Mouse (Mus musculus) hindbrain, embryonic 11.5 days (tissue): Measurements from ENCODE around the gene Ccdc157. TPM values are rescaled to one million over a fixed set of nuclear protein-coding genes. Genes with fewer than 3 reads are reported as not detected.
A peak's percentile ranks its signal among the peaks of the same experiment; 100 is the strongest.

Experiments used
- ATAC-seq: fragments of 200-750 bp; cut with Nextera tagmentation; 2 replicates; pipeline ENCODE4 v1.8.0; 2017; ENCODE audit warnings: mild to moderate bottlenecking, moderate TSS enrichment, moderate library complexity; ENCODE audit not compliant: low FRiP score
- DNase-seq: peaks from one replicate; pipeline ENCODE4 v3.0.0-alpha.2; 2015; ENCODE audit warnings: low spot score
- H3K27ac ChIP-seq: fragments of 300-500 bp; sonication (generic); 2 replicates; pipeline ENCODE4 v1.5.1; 2014; ENCODE audit warnings: mild to moderate bottlenecking, low read depth, low read length
- H3K27me3 ChIP-seq: fragments of 300-500 bp; sonication (generic); 2 replicates; pipeline ENCODE4 v1.6.1; 2014; ENCODE audit warnings: mild to moderate bottlenecking, low read length, moderate library complexity, mixed read lengths; ENCODE audit not compliant: control insufficient read depth, insufficient read depth
- H3K36me3 ChIP-seq: fragments of 300-500 bp; sonication (generic); 2 replicates; pipeline ENCODE4 v1.6.1; 2014; ENCODE audit warnings: mild to moderate bottlenecking, low read length, moderate library complexity, mixed read lengths; ENCODE audit not compliant: control insufficient read depth, insufficient read depth
- H3K4me1 ChIP-seq: fragments of 300-500 bp; sonication (generic); replicated peaks from 2 replicates; pipeline ENCODE4 v1.6.1; 2014; ENCODE audit warnings: low read length, mixed read lengths; ENCODE audit not compliant: control insufficient read depth, insufficient read depth
- H3K4me2 ChIP-seq: fragments of 300-500 bp; sonication (generic); replicated peaks from 2 replicates; pipeline ENCODE4 v1.6.1; 2014; ENCODE audit warnings: mild to moderate bottlenecking, low read depth, low read length
- H3K4me3 ChIP-seq: fragments of 300-500 bp; sonication (generic); 2 replicates; pipeline ENCODE4 v1.5.1; 2014; ENCODE audit warnings: low read depth, low read length
- H3K9ac ChIP-seq: fragments of 300-500 bp; sonication (generic); 2 replicates; pipeline ENCODE4 v1.6.1; 2014; ENCODE audit warnings: low read depth, low read length
- H3K9me3 ChIP-seq: fragments of 300-500 bp; sonication (generic); 2 replicates; pipeline ENCODE4 v1.6.1; 2016; ENCODE audit warnings: low read length; ENCODE audit not compliant: control insufficient read depth
- WGBS: fragments of 180-500 bp; shearing (Covaris S2); extraction: QIAGEN DNeasy Blood & Tissue Kit; methylation state at CpG from one replicate; pipeline ENCODE4 v1.1.7; 2014; 5-methylcytosine and 5-hydroxymethylcytosine counted together
- polyA plus RNA-seq: library from polyadenylated mRNA; unstranded; fragments of >200 nt; fragmentation: Nextera tagmentation; extraction: Ambion mirVana; gene quantifications from 2 replicates; pipeline ENCODE4 v1.2.1, GENCODE M21; 2014

Gene Ccdc157
- polyA plus RNA-seq, 1 experiment from 2014 or later = 3.5 TPM

DNA sequence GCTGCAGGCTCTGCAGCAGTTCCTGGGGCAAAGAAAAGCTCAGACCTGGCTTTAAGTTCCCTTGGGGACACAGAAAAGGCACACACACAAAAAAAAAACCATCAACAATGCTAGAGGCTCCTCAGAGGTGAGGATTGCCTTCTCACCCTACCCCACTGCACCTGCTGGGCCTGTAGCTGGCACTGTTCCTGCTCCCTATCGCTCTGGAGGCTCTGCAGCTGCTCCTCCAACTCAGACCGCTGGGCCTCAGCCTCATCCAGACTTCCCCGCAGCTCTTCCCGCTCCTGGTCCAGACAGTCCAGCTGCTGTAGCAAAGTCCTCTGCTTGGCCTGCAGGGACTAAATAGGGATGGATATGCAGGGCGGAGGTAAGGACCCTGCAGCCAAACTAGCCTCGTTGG lies 13.7 kb downstream of the Ccdc157 start:
- Histone ChIP-seq H3K27me3 (no peaks in the 10 kb centered on the region), H3K4me3 (no peak overlapping the region), H3K4me2 (no peak overlapping the region), H3K36me3 (no peaks in the 10 kb centered on the region), H3K9me3 (no peaks in the 10 kb centered on the region), H3K27ac (no peak overlapping the region), H3K9ac (no peak overlapping the region), H3K4me1 (no peaks in the 10 kb centered on the region)
- no peak for ATAC-seq
- 78% methylated on average over 6 of the region's 6 CpGs for WGBS
- no peak for DNase-seq

DNA sequence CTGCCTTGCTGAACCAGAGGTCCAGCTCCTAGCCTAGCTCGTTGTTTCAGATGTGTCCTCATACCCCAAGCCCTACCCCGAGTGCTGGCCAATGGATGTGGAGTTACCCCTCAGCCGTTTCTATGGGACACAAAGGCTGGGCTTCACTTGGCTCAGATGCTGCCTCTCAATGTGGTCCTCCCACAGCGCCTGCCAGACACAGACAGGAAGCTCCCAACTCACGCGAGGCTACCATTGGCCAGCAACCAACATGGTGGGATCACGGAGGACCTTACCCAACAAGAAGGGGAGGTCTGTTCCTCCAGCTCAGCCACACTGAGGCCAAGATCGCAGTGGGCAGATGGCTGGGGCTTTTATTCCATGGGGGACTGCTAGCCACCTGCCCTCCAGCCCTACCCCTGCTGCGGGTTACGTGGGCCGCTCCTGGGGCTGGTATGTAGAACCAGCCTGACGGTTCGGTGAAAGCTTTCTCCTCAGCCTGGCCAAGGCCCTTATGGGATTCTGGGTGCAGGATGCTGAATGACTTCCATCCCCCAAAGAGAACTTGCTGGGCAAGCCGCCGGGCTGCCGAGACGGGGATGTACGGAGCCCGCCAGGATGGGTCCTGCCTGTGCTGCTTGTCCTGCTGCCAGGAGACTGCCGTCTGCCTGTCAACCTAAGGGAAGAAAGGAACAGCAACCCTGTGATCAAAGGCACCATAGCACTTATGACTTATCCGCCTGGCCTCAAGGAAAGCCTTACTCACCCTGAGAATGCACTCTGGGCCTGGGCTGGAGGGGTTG lies 16.6 kb downstream of the Ccdc157 start:
- H3K4me3 ChIP-seq = no peak overlapping the region
- H3K27me3 ChIP-seq = no peaks in the 10 kb centered on the region
- WGBS = 93% methylated on average over 21 of the region's 21 CpGs
- H3K27ac ChIP-seq = no peak overlapping the region
- DNase-seq (no peak), ATAC-seq (no peak)
- H3K9me3 ChIP-seq = no peaks in the 10 kb centered on the region
- no peak overlapping the region for H3K9ac ChIP-seq
- no peaks in the 10 kb centered on the region for H3K4me1 ChIP-seq
- peaks cover 3% of the 10 kb centered on the region; the same call in 1 of the 2 replicates for H3K36me3 ChIP-seq
- H3K4me2 ChIP-seq = no peak overlapping the region

DNA sequence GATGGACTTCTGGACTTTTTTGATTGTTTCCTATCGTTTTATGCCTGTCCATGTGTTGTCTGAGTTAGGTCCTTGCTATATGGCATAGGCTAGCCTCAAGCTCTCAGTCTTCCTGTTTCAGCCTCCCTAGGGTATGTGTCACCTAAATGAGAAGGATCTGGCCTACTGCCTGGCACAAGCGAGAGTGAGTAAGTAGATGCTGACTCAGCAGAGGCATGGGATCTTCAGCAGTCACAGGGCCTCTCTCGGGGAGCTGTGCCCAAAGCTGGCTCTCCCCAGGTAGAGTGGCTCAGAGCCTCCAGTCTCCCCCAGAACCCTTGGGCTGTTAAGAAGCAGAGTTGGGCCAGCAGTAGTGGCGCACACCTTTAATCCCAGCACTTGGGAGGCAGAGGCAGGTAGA lies 17.7 kb downstream of the Ccdc157 start:
- Histone ChIP-seq H3K36me3 (peaks cover 5% of the 10 kb centered on the region; the same call in 1 of the 2 replicates), H3K4me3 (no peak overlapping the region), H3K9ac (no peak overlapping the region), H3K4me2 (no peak overlapping the region), H3K9me3 (no peaks in the 10 kb centered on the region), H3K27me3 (no peaks in the 10 kb centered on the region), H3K27ac (no peak overlapping the region), H3K4me1 (no peaks in the 10 kb centered on the region)
- no peak for ATAC-seq
- WGBS = 86% methylated on average over 4 of the region's 4 CpGs
- DNase-seq = no peak

DNA sequence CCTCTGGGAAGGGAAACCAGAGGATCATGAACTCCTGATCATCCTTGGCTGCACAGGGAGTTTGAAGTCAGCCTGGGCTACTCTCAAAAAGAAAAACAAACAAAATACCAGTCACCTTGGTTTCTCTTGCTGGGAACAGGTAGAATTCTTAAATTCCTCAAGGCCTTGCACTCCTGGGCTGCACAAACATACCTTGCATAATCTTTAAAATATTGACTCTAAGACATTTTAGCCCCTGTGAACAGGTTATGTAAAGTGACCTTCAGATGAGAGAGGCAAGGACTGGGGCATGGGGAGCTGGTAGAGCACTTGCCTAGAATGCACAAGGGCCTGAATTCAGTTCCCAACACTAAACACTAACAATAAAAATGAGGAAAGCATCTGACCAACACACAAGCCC lies 18.6 kb downstream of the Ccdc157 start:
- peaks cover 5% of the 10 kb centered on the region; the same call in 1 of the 2 replicates for H3K36me3 ChIP-seq
- H3K4me1 ChIP-seq = no peaks in the 10 kb centered on the region; the same call in 1 of the 2 replicates
- no peak overlapping the region for H3K9ac ChIP-seq

DNA sequence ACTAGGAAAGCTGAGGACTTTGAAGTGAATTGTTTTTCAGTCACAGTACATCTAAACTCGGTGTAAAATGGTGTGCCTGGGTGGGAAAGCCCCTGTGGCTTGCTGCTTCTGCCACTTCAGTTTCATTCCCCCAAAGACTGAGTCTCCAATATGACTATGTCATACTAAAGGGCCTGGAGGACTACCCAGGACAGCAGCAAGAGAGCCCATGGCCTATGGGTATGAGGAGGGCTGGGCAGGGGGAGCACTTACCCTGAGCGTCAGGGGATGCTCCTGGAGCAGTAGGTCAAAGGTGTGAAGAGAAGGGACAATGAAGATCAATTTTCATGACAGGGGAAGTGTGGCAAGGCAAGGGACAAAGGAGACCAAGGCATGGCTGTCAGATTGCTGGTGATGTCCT lies 21.1 kb downstream of the Ccdc157 start:
- H3K4me1 ChIP-seq = peaks cover 5% of the 10 kb centered on the region; the same call in 1 of the 2 replicates
- H3K36me3 ChIP-seq = peaks cover 5% of the 10 kb centered on the region; the same call in 1 of the 2 replicates
- H3K27me3 ChIP-seq = no peaks in the 10 kb centered on the region
- no peak overlapping the region for H3K4me3 ChIP-seq
- WGBS = 68% methylated on average over 2 of the region's 2 CpGs
- no peaks in the 10 kb centered on the region for H3K9me3 ChIP-seq
- ATAC-seq (no peak), DNase-seq (no peak)
- H3K9ac ChIP-seq = no peak overlapping the region
- no peak overlapping the region for H3K4me2 ChIP-seq
- H3K27ac ChIP-seq = no peak overlapping the region

More for the DNA sequence above, 18.6 kb downstream of the Ccdc157 start:
- no peak for ATAC-seq
- Histone ChIP-seq H3K9me3 (no peaks in the 10 kb centered on the region), H3K27ac (no peak overlapping the region), H3K4me3 (no peak overlapping the region), H3K4me2 (no peak overlapping the region), H3K27me3 (no peaks in the 10 kb centered on the region)
- DNase-seq = no peak

DNA sequence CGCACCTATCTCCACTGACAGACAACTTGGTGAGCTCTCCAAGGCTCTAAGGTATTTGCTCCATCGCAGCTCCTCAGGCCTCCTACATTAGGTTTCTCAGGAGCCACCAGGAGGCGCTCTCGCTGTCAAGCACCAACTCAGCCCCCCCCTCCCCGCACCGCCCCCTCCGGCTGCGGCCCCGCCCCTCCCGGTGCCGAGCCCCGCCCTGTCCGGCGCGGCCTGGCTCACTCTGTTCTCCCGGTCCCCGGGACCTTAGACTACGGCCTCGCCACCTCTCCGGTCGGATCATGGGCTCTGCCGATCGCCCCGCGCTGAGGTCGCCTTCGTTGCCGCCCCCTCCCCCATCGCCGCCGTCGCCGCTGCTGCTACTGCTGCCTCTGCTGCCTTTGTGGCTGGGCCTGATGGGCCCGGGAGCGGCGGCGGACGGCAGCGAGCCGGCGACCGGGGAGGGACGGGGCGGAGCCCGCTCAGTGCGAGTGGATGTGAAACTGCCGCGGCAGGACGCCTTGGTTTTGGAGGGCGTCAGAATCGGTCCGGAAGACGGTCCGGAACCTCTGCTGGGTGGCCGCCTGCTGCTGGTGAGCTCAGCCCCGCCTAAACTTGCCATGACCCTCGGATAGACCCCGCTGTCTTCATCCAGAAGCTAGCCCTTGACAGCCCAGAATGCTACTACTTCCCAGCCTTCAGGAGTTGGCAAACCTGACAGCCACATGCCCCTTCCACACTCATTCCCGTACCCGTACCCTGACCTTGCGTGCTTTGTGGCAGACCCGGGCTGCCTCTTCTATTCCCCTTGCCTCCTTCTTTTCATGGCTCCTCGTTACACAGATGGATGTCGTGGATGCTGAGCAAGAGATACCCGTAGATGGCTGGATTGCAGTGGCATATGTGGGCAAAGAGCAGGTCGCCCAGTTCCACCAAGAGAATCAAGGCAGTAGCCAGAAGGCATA lies 24.8 kb downstream of the Ccdc157 start, which contains the start of gene Rnf215:
Gene Rnf215, plus strand, starts transcription at position 217 of the 950 bp plus-strand sequence.
- peak; percentile 93 for ATAC-seq
- WGBS = 2% methylated on average over 57 of the region's 66 CpGs
- DNase-seq = peak; percentile 94
- H3K36me3 ChIP-seq = peaks cover 3% of the 10 kb centered on the region; the same call in 1 of the 2 replicates
- peak within 1 kb of the TSS; percentile 79 for H3K9ac ChIP-seq
- peaks cover 5% of the 10 kb centered on the region; the same call in 1 of the 2 replicates for H3K4me1 ChIP-seq
- H3K27me3 ChIP-seq = no peaks in the 10 kb centered on the region
- peak within 1 kb of the TSS; percentile 47 for H3K27ac ChIP-seq
- H3K4me3 ChIP-seq = peak within 1 kb of the TSS; percentile 64
- H3K9me3 ChIP-seq = no peaks in the 10 kb centered on the region
- peak within 1 kb of the TSS; percentile 72 for H3K4me2 ChIP-seq

DNA sequence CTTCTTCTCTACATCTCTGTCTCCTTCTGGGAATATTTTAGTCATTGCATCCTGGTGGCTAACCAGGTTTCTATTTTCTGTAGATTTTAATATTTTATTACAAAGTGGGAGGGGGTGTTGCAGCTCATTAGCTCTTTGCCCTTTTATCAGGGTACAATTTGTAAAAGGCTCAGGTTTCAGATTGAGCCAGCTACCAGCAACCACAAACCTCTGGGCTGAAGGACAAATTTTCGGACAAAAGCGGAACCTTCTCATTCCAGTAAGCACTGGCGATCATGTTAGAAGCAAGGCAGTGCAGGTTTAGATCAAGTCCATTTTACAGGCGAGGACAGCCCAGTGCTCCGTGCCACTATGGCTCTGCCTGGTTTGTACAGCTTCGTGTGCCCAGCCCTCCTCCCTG lies 25.7 kb downstream of the Ccdc157 start:
- WGBS = 60% methylated on average over 6 of the region's 6 CpGs
- Histone ChIP-seq H3K9me3 (no peaks in the 10 kb centered on the region), H3K4me2 (no peak overlapping the region), H3K9ac (no peak overlapping the region), H3K4me1 (peaks cover 5% of the 10 kb centered on the region; the same call in 1 of the 2 replicates), H3K36me3 (peaks cover 2% of the 10 kb centered on the region; the same call in 1 of the 2 replicates), H3K27ac (no peak overlapping the region), H3K4me3 (no peak overlapping the region), H3K27me3 (no peaks in the 10 kb centered on the region)
- DNase-seq = no peak
- no peak; the same call in 1 of the 2 replicates for ATAC-seq

DNA sequence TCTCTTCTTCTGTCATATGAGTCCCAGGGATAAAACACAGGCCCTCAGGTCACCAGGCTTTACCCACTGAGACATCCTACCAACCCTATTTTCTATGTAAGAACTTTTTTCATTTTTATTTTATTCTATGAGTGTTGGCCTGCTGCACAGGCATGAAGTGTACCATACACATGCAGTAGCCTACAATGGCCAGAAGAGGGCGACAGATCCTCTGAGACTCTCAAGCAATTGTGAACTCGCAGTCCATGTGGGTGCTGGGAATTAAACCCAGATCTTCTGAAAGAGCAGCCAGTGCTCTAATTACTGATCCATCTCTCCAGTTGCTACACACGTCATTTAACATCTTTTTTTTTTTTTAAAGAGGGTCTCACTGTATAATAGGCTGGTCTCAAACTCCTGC lies 26.6 kb downstream of the Ccdc157 start:
- H3K4me1 ChIP-seq = peaks cover 5% of the 10 kb centered on the region; the same call in 1 of the 2 replicates
- WGBS = 56% methylated on average over 3 of the region's 3 CpGs
- ATAC-seq (no peak), DNase-seq (peak; percentile 35)
- H3K27ac ChIP-seq = no peak overlapping the region
- H3K9ac ChIP-seq = no peak overlapping the region
- H3K4me2 ChIP-seq = no peak overlapping the region
- H3K36me3 ChIP-seq = peaks cover 2% of the 10 kb centered on the region; the same call in 1 of the 2 replicates
- H3K27me3 ChIP-seq = no peaks in the 10 kb centered on the region
- H3K4me3 ChIP-seq = no peak overlapping the region
- no peaks in the 10 kb centered on the region for H3K9me3 ChIP-seq
